Mouse (Mus musculus): ENCODE results near the gene Prss57. TPM values are rescaled to one million over a fixed set of nuclear protein-coding genes. Genes with fewer than 3 reads are reported as not detected.

Prss57 gene
- polyA plus RNA-seq, 1 experiment from 2014 or later = 0.29 TPM

DNA sequence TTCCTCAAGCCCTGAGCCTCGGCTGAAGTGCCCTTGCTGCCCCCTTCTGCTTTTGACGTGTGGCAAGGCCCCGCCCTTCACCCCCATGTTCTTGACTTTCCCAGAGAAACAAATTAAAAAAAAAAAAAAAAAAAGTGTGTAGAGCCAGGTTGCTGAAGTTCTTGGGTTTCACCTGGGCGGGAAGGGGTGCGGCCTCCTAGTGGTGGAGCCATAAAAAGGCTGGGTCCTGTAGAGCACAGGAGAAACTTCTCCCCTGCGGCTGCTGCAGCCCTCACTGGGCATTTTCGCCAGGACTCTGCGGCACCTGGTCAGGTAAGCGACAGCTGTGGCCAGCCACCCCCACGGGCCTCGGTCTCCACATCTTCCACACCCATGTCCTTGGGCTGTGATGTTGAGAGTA is 30.0 kb upstream of the Prss57 start, which contains the start of gene Misp:
Gene Misp, plus strand, starts transcription at position 208 of the 400 bp plus-strand sequence.
- H3K4me2 ChIP-seq = no peak within 1 kb of the TSS
- H3K4me1 ChIP-seq = peaks cover 60% of the 10 kb centered on the region
- 46% methylated on average over 11 of the region's 11 CpGs for WGBS
- ATAC-seq (replicated peaks; ENCODE audit: low FRiP score) = no peak; the same call in 1 of the 2 replicates
- H3K4me3 ChIP-seq (replicated peaks) = no peak within 1 kb of the TSS
- 0 out of 2 replicates have a peak within 1 kb of the TSS, but pooled peaks have one; percentile 12 for H3K9ac ChIP-seq
- H3K9me3 ChIP-seq (replicated peaks) = no peaks in the 10 kb centered on the region
- peaks cover 33% of the 10 kb centered on the region for H3K36me3 ChIP-seq
- H3K27me3 ChIP-seq = no peaks in the 10 kb centered on the region
- peak within 1 kb of the TSS; percentile 83 for H3K27ac ChIP-seq

DNA sequence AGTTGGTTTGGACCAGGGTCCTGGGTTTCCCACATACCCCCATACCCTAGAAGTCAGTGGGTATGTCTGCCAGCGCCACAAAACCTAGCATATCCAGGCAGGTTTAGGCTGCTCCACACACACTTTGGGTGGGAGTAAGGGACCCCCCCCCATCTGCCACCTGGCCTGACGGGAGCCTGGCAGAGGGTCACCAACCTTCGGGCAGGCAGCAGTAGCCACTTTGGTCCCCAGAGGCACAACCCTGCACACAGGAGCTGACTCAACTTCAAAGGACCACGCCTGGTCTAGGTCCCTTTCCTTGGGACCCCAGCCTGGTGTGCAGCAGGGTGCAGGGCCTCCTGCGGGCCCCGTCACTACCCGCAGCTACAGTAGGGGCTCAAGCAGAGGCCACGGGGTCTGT is 29.5 kb upstream of the Prss57 start:
- no peak overlapping the region for H3K9ac ChIP-seq
- H3K4me2 ChIP-seq = no peak overlapping the region
- H3K4me1 ChIP-seq = peaks cover 62% of the 10 kb centered on the region
- H3K27me3 ChIP-seq = no peaks in the 10 kb centered on the region
- peaks cover 38% of the 10 kb centered on the region for H3K36me3 ChIP-seq
- 71% methylated on average over 8 of the region's 8 CpGs for WGBS
- H3K9me3 ChIP-seq (replicated peaks) = no peaks in the 10 kb centered on the region
- peak overlapping the region; percentile 83 for H3K27ac ChIP-seq
- no peak overlapping the region for H3K4me3 ChIP-seq (replicated peaks)
- ATAC-seq (replicated peaks; ENCODE audit: low FRiP score) = no peak

DNA sequence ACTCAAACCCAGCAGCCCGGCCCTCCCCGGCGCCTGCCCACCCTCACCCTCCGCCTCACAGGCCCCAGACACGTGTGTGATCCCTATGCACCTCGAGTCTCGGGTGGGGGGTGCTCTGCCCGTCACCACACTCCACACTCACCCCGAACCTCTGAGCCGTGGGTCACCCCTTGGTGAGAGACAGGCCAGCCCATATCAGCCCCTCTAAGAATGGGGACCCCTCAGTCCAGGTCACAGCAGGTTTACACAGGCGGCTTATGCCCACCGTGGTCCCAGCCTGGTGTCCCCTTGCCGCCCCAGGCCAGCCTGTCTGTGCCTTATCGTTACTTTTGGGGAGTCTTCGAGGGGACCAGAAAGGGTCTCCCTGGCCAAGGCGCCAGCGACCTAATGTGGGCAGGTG is 28.8 kb upstream of the Prss57 start:
- H3K9ac ChIP-seq = no peak overlapping the region
- no peak overlapping the region for H3K4me2 ChIP-seq
- 92% methylated on average over 17 of the region's 17 CpGs for WGBS
- no peaks in the 10 kb centered on the region for H3K27me3 ChIP-seq
- peaks cover 40% of the 10 kb centered on the region for H3K36me3 ChIP-seq
- peak overlapping the region; percentile 83; the same call in 1 of the 2 replicates for H3K27ac ChIP-seq
- H3K9me3 ChIP-seq (replicated peaks) = no peaks in the 10 kb centered on the region
- ATAC-seq (replicated peaks; ENCODE audit: low FRiP score) = no peak
- no peak overlapping the region for H3K4me3 ChIP-seq (replicated peaks)
- peaks cover 69% of the 10 kb centered on the region for H3K4me1 ChIP-seq

DNA sequence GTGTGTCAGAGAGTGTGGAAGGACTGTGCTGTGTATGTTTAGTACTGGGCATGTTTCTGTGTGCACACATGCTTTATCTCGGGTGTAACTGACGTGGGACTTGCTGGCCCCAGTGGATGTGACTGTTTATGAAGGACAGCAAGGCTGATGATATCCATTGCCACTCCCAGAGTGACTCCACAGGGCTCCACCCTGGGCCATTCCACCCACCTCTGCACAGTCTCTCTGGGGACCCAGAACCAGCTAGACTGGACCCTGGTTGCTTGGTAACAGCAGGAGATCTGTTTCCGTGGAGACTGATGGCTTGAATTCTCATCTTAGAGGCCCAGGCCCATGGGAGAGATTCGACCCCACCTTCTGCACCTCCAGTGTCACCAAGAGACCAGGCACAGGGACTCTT is 27.5 kb upstream of the Prss57 start:
- H3K36me3 ChIP-seq = peaks cover 40% of the 10 kb centered on the region
- no peaks in the 10 kb centered on the region for H3K27me3 ChIP-seq
- no peaks in the 10 kb centered on the region for H3K9me3 ChIP-seq (replicated peaks)
- H3K4me2 ChIP-seq = no peak overlapping the region
- H3K4me3 ChIP-seq (replicated peaks) = no peak overlapping the region
- ATAC-seq (replicated peaks; ENCODE audit: low FRiP score) = no peak
- H3K9ac ChIP-seq = no peak overlapping the region
- peaks cover 61% of the 10 kb centered on the region for H3K4me1 ChIP-seq
- 73% methylated on average over 4 of the region's 4 CpGs for WGBS
- H3K27ac ChIP-seq = 0 out of 2 replicates have a peak overlapping the region, but pooled peaks have one; percentile 1

DNA sequence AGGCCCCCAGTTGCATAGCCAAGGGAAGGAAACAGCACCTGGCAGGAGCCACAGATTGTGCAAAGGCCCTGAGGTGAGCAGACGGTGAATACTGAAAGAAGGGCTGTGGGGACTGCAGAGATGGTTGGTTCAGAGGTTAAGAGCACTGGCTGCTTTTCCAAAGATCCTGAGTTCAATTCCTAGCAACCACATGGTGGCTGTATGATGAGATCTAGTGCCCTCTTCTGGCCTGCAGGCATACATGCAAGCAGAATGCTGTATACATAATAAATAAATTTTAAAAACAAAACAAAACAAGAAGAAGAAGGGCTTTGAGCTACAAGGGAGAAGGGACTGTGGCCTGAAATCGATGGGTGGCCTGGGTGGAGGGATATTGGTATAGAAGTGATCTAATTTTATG is 26.4 kb upstream of the Prss57 start:
- H3K9ac ChIP-seq = no peak overlapping the region
- H3K36me3 ChIP-seq = peaks cover 47% of the 10 kb centered on the region
- WGBS = 83% methylated on average over 2 of the region's 2 CpGs
- no peaks in the 10 kb centered on the region for H3K9me3 ChIP-seq (replicated peaks)
- no peak overlapping the region for H3K4me3 ChIP-seq (replicated peaks)
- no peak overlapping the region for H3K4me2 ChIP-seq
- no peak for ATAC-seq (replicated peaks; ENCODE audit: low FRiP score)
- H3K4me1 ChIP-seq = peaks cover 55% of the 10 kb centered on the region
- H3K27ac ChIP-seq = peak overlapping the region; percentile 93; the same call in 1 of the 2 replicates
- H3K27me3 ChIP-seq = no peaks in the 10 kb centered on the region

DNA sequence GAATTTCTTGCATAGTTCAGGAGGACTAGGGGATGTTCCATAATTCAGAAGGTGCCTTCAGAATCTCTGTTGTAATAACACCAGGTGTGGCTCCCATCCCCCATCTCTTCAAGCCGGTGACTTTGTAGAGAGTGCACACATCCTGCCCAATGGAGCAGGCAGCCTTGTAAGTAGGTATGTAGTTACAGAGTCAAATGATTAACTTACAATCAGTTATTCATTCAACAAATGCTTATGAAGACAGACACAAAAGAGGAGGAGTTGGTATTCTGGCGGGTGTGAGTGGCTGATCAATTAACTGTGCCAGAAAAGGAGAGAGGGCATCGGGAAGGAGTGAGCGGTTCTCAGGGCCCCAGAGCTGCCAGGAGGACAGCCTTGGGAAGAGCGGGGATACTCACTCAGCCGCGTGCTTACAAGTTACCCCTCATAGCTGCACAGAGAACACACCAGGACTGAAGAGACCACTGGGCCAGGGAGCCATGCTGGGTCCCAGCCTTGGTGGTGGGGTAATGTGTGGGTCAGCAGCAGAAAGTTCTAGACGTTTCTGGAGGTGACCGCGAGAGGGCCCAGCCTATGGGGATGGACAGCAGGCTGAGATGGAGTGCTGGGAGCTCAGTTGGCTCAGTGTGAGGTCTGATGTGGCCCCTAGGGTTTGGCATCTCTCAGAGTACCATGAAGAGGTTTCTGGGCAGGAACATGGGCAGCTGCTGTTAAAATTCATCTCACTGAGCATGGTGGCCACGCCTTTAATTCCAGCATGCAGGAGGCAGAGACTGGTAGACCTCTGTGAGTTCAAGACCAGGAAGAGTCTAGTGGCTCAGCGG is 25.1 kb upstream of the Prss57 start:
- Histone ChIP-seq H3K9ac (no peak overlapping the region), H3K4me1 (peaks cover 47% of the 10 kb centered on the region), H3K4me2 (peak overlapping the region; percentile 40), H3K9me3 (replicated peaks) (no peaks in the 10 kb centered on the region), H3K27ac (peak overlapping the region; percentile 93), H3K36me3 (peaks cover 59% of the 10 kb centered on the region), H3K27me3 (no peaks in the 10 kb centered on the region), H3K4me3 (replicated peaks) (no peak overlapping the region; the same call in 1 of the 2 replicates)
- WGBS = 74% methylated on average over 12 of the region's 12 CpGs
- ATAC-seq (replicated peaks; ENCODE audit: low FRiP score) = peak; percentile 41

DNA sequence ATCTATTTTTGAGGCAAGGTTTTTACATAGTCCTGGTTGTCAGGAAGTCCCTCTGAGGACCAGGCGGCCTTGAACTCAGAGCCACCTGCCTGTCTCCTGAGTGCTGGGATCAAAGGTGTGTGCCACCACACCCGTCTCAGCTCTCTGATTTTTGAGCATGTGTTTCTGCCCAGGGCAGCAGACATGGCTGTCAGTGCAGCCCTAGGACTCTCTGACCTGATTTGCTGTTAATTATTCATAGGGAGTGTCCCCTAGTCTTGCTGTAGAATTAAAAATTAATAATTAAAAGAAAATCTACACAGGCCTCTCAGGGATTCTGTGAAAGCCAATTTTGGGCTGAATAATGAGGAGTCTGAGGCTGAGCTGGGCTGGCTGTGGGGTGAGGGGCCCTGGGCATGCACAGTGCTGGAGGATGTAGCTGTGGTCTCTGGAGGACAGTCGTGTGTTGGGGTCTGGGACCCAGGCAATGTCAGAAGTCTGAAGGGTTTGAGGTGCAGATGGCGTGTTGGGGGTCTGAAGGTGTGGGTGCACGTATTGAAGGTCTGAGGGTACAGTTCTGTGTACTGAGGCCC is 23.6 kb upstream of the Prss57 start:
- WGBS = 65% methylated on average over 5 of the region's 5 CpGs
- H3K4me1 ChIP-seq = peaks cover 34% of the 10 kb centered on the region
- no peaks in the 10 kb centered on the region for H3K27me3 ChIP-seq
- H3K4me3 ChIP-seq (replicated peaks) = no peak overlapping the region
- peaks cover 63% of the 10 kb centered on the region for H3K36me3 ChIP-seq
- peak overlapping the region; percentile 93 for H3K27ac ChIP-seq
- H3K9me3 ChIP-seq (replicated peaks) = no peaks in the 10 kb centered on the region
- peak overlapping the region; percentile 40 for H3K4me2 ChIP-seq
- H3K9ac ChIP-seq = no peak overlapping the region
- ATAC-seq (replicated peaks; ENCODE audit: low FRiP score) = peak; percentile 73

DNA sequence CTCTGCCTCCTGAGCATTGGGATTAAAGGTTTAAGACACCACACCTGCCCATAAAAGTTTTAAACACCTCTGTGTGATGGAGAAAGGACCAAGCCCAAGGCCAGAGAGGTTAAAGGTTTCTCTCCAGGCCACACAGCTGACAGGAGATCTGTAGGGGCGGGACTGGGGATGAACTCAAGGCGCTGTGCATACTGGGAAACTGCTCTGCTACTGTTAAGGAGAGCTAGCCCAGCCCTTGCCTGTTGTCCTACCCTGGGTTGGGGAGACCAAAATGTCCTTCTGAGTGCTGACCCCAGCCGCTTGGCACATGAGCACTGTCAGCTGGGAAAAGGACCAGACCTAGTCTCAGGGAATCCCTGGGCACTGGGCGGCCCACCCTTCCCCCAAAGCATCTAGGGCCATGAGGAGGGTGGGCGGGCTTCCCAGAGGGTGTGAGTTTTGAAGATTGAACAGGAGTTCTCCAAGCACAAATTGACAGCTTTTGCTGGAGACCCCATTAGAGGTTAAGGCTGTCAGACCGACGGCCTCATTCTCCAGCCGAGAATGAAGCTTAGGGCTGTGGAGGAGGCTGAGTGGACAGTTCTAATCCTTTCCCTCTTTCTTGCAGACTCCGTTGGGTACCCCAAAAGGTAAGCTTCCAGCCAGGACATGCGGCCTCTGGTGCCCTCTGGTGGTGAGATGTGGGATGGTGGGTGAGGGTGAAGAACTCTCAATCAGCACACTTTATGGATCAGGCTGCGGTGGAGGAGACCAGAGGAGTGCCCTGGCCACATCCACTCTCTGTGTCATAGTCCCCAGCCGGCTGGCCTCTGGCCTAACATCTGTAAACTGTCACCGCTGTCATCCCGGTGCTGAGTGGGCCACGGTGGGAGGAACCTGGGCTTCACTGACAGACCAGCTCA is 21.2 kb upstream of the Prss57 start:
- H3K27me3 ChIP-seq = no peaks in the 10 kb centered on the region
- no peak overlapping the region for H3K4me3 ChIP-seq (replicated peaks)
- H3K27ac ChIP-seq = no peak overlapping the region; the same call in 1 of the 2 replicates
- no peaks in the 10 kb centered on the region for H3K9me3 ChIP-seq (replicated peaks)
- 26% methylated on average over 15 of the region's 15 CpGs for WGBS
- peaks cover 42% of the 10 kb centered on the region for H3K4me1 ChIP-seq
- peak; percentile 13 for ATAC-seq (replicated peaks; ENCODE audit: low FRiP score)
- peaks cover 76% of the 10 kb centered on the region for H3K36me3 ChIP-seq
- no peak overlapping the region for H3K9ac ChIP-seq
- H3K4me2 ChIP-seq = no peak overlapping the region

DNA sequence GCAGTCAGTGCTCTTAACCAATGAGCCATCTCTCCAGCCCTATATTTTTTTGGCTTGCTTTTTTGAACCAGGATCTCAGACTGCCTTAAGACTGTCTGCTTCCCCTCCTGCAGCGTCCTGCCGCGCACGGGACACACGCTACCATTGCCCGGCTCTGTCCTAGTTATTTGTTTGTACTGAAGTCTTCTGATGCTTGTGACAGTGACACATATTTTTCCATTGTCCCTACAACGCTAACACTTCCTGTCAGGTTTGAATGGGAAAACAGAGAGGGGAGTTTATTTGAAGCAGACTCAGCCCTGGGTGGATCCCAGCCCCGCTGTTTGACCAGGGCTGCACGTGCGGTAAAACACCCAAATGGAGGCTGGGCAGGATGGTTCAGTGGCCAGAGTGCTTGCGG is 18.0 kb upstream of the Prss57 start:
- H3K27ac ChIP-seq = peak overlapping the region; percentile 80
- 85% methylated on average over 11 of the region's 11 CpGs for WGBS

DNA sequence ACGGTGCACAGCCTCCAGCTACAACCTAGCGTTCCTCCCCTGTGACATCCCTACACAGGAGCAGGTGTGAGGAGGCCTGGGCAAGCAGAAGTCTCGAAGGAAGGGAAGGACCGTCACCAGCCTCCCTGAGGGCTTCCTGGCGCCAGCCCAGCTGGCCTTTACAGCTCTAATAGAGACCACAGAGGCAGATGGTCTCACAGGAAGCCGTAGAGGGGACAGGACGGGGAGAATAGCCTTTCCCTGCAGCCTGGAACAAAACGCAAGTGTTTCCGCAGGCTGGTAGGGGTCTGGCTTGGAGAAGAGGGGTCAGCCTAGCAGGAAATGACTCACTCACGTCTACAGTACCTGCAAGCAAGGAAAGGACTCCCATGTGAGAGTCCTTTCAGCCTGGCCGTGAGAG is 17.1 kb upstream of the Prss57 start:
- peaks cover 62% of the 10 kb centered on the region for H3K4me1 ChIP-seq
- H3K4me2 ChIP-seq = no peak overlapping the region
- ATAC-seq (replicated peaks; ENCODE audit: low FRiP score) = no peak
- no peak overlapping the region for H3K4me3 ChIP-seq (replicated peaks)
- no peaks in the 10 kb centered on the region for H3K27me3 ChIP-seq
- no peak overlapping the region for H3K9ac ChIP-seq
- peaks cover 55% of the 10 kb centered on the region for H3K36me3 ChIP-seq
- H3K9me3 ChIP-seq (replicated peaks) = no peaks in the 10 kb centered on the region
- 47% methylated on average over 11 of the region's 11 CpGs for WGBS
- H3K27ac ChIP-seq = peak overlapping the region; percentile 80

More for the DNA sequence above, 18.0 kb upstream of the Prss57 start:
- no peak overlapping the region for H3K9ac ChIP-seq
- no peak overlapping the region for H3K4me2 ChIP-seq
- no peaks in the 10 kb centered on the region for H3K27me3 ChIP-seq
- H3K4me3 ChIP-seq (replicated peaks) = no peak overlapping the region
- H3K4me1 ChIP-seq = peaks cover 53% of the 10 kb centered on the region
- H3K36me3 ChIP-seq = peaks cover 58% of the 10 kb centered on the region
- no peak for ATAC-seq (replicated peaks; ENCODE audit: low FRiP score)
- no peaks in the 10 kb centered on the region for H3K9me3 ChIP-seq (replicated peaks)

DNA sequence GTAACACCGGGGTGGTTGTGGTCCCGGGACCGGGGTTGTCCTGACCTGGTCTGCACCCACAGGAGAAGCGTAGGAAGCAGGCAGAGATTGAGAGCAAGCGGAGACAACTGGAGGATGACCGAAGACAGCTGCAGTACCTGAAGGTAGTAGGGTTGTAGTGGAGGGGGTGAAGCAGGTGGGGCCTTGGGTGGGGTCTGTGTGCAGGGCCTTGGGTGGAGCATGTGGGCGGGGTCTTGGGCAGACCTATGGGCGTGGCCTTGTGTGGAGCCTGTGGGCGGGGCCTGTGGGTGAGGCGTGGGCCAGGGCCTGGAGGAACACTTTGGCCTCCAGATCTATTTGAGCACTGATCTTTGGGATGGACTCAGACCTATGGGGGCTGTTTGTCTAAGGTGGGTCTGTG is 16.2 kb upstream of the Prss57 start:
- Histone ChIP-seq H3K4me1 (peaks cover 64% of the 10 kb centered on the region), H3K4me2 (no peak overlapping the region), H3K27ac (peak overlapping the region; percentile 80), H3K4me3 (replicated peaks) (no peak overlapping the region), H3K27me3 (no peaks in the 10 kb centered on the region), H3K9me3 (replicated peaks) (no peaks in the 10 kb centered on the region), H3K36me3 (peaks cover 49% of the 10 kb centered on the region), H3K9ac (no peak overlapping the region)
- no peak for ATAC-seq (replicated peaks; ENCODE audit: low FRiP score)
- WGBS = 74% methylated on average over 10 of the region's 10 CpGs

Data from kidney, embryonic 15.5 days (tissue).